Comparison of ENCODE assay signal across 9 mouse cellular contexts in the genomic region with DNA sequence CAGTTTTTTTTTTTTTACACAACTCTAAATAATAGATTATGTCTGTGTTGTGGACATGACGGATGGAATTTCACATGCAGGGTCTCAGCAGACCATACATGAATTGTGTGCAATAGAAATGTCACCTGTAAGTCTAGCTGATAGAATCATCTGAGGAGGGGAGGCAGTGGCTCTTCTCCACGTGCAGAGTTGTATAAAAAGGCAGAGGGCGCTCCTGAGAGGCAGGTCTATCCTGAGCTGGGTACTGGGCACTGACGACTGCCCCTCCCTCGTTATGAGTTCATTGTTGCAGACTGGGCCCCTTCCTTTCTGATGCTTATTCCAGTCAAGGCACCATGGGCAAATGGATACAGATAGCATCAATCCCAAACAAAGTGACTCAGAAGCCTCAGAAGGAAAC.
"Had no signal": no experiment of that assay in that cellular context is flagged by ENCODE, and none has a peak within 500 bp of the region (broad histone marks: within the 10 kb centered on the region; RNA-seq: fewer than 3 reads in every experiment).

No protein-coding gene starts in this region.

- H3K4me1 ChIP-seq: limb, embryonic 13.5 days; neural tube, embryonic 12.5 days had no signal

- H3K27me3 ChIP-seq: limb, embryonic 13.5 days; neural tube, embryonic 12.5 days had no signal

- H3K9me3 ChIP-seq: limb, embryonic 13.5 days; neural tube, embryonic 12.5 days had no signal

- H3K27ac ChIP-seq: limb, embryonic 13.5 days; liver, embryonic 14.5 days; neural tube, embryonic 12.5 days had no signal

- H3K4me3 ChIP-seq: limb, embryonic 13.5 days; myocyte; neural tube, embryonic 12.5 days had no signal

- H3K36me3 ChIP-seq: limb, embryonic 13.5 days; neural tube, embryonic 12.5 days had no signal

- H3K9ac ChIP-seq: limb, embryonic 13.5 days; liver, embryonic 14.5 days; neural tube, embryonic 12.5 days had no signal

- DNase-seq: kidney, adult 18-20 months; kidney, postnatal 25 days; lung, adult 18-20 months; thymus, adult 18-20 months; thymus, postnatal 14 days had no signal

- H3K4me2 ChIP-seq: limb, embryonic 13.5 days; neural tube, embryonic 12.5 days had no signal
